Mouse (Mus musculus) intestine, embryonic 14.5 days (tissue): Measurements from ENCODE around the gene Spaar. TPM values are rescaled to one million over a fixed set of nuclear protein-coding genes. Genes with fewer than 3 reads are reported as not detected.

Experiments used
- ATAC-seq: fragments of 200-750 bp; cut with Nextera tagmentation; replicated peaks from 2 replicates; pipeline ENCODE4 v1.8.0; 2017; ENCODE audit warnings: low read depth, moderate number of reproducible peaks, moderate TSS enrichment, moderate library complexity; ENCODE audit not compliant: low FRiP score, low TSS enrichment
- DNase-seq: peaks from one replicate; pipeline ENCODE4 v3.0.0-alpha.2; 2018; ENCODE audit warnings: low spot score
- H3K27ac ChIP-seq: fragments of 300-500 bp; sonication (generic); 2 replicates; pipeline ENCODE4 v1.5.1; 2014; ENCODE audit warnings: low read depth, mild to moderate bottlenecking, control low read depth
- H3K27me3 ChIP-seq: fragments of 300-500 bp; sonication (generic); replicated peaks from 2 replicates; pipeline ENCODE4 v1.6.1; 2014; ENCODE audit warnings: low read length, control low read depth; ENCODE audit not compliant: control insufficient read depth, insufficient read depth
- H3K36me3 ChIP-seq: fragments of 300-500 bp; sonication (generic); 2 replicates; pipeline ENCODE4 v1.6.1; 2014; ENCODE audit warnings: low read length, control low read depth; ENCODE audit not compliant: control insufficient read depth, insufficient read depth
- H3K4me1 ChIP-seq: fragments of 300-500 bp; sonication (generic); replicated peaks from 2 replicates; pipeline ENCODE4 v1.6.1; 2014; ENCODE audit warnings: low read length, control low read depth, mixed read lengths; ENCODE audit not compliant: control insufficient read depth, insufficient read depth
- H3K4me2 ChIP-seq: fragments of 300-500 bp; sonication (generic); 2 replicates; pipeline ENCODE4 v1.6.1; 2014; ENCODE audit warnings: low read length
- H3K4me3 ChIP-seq: fragments of 300-500 bp; sonication (generic); 2 replicates; pipeline ENCODE4 v1.5.1; 2014; ENCODE audit warnings: low read depth, low read length, control low read depth, mixed read lengths
- H3K9ac ChIP-seq: fragments of 300-500 bp; sonication (generic); 2 replicates; pipeline ENCODE4 v1.6.1; 2014; ENCODE audit warnings: mild to moderate bottlenecking, low read length
- H3K9me3 ChIP-seq: fragments of 300-500 bp; sonication (generic); 2 replicates; pipeline ENCODE4 v1.6.1; 2016; ENCODE audit warnings: low read length, control low read depth; ENCODE audit not compliant: control insufficient read depth
- WGBS: fragments of 180-500 bp; shearing (Covaris S2); extraction: QIAGEN DNeasy Blood & Tissue Kit; methylation state at CpG from one replicate; pipeline ENCODE4 v1.1.7; 2014; 5-methylcytosine and 5-hydroxymethylcytosine counted together
- polyA plus RNA-seq: library from polyadenylated mRNA; unstranded; fragments of >200 nt; fragmentation: Nextera tagmentation; extraction: Ambion mirVana; gene quantifications from 2 replicates; pipeline ENCODE4 v1.2.1, GENCODE M21; 2014

The Spaar gene
- polyA plus RNA-seq, 1 experiment from 2014 or later = 0.04 TPM

- H3K27ac ChIP-seq = no peak overlapping the region
- WGBS = 78% methylated on average over 10 of the region's 10 CpGs
- H3K4me2 ChIP-seq = no peak overlapping the region
- no peaks in the 10 kb centered on the region for H3K27me3 ChIP-seq
- DNase-seq (no peak), ATAC-seq (no peak)
- H3K9me3 ChIP-seq = no peaks in the 10 kb centered on the region
- H3K4me3 ChIP-seq = no peak overlapping the region
- no peaks in the 10 kb centered on the region for H3K36me3 ChIP-seq
- H3K4me1 ChIP-seq = no peaks in the 10 kb centered on the region
- no peak overlapping the region for H3K9ac ChIP-seq
Observed at GRCm38 (mm10) chr4:43760460-43760859, 30.6 kb downstream of the Spaar start.

- H3K4me2 ChIP-seq = no peak overlapping the region
- no peaks in the 10 kb centered on the region for H3K27me3 ChIP-seq
- DNase-seq (no peak), ATAC-seq (no peak)
- no peak overlapping the region for H3K9ac ChIP-seq
- H3K36me3 ChIP-seq = no peaks in the 10 kb centered on the region
- no peaks in the 10 kb centered on the region for H3K9me3 ChIP-seq
- H3K27ac ChIP-seq = no peak overlapping the region
- H3K4me3 ChIP-seq = no peak overlapping the region
- H3K4me1 ChIP-seq = no peaks in the 10 kb centered on the region
- 80% methylated on average over 2 of the region's 2 CpGs for WGBS
Observed at GRCm38 (mm10) chr4:43761336-43761735, 31.5 kb downstream of the Spaar start.

GRCm38 (mm10) chr4:43763410-43763809, 33.6 kb downstream of the Spaar start:
- H3K27ac ChIP-seq = no peak overlapping the region
- ATAC-seq (no peak), DNase-seq (peak; percentile 77)
- no peaks in the 10 kb centered on the region for H3K9me3 ChIP-seq
- 23% methylated on average over 7 of the region's 7 CpGs for whole genome bisulfite sequencing
- H3K9ac ChIP-seq = no peak overlapping the region
- H3K4me1 ChIP-seq = no peaks in the 10 kb centered on the region
- no peak overlapping the region for H3K4me3 ChIP-seq
- no peak overlapping the region for H3K4me2 ChIP-seq
- H3K36me3 ChIP-seq = no peaks in the 10 kb centered on the region
- H3K27me3 ChIP-seq = no peaks in the 10 kb centered on the region

GRCm38 (mm10) chr4:43768341-43768740, 38.5 kb downstream of the Spaar start:
- peaks cover 3% of the 10 kb centered on the region; the same call in 1 of the 2 replicates for H3K9me3 ChIP-seq
- DNase-seq (no peak), ATAC-seq (no peak)
- WGBS = 86% methylated on average over 5 of the region's 5 CpGs
- H3K4me1 ChIP-seq = no peaks in the 10 kb centered on the region
- H3K4me3 ChIP-seq = no peak overlapping the region
- H3K27me3 ChIP-seq = no peaks in the 10 kb centered on the region
- H3K9ac ChIP-seq = no peak overlapping the region
- H3K36me3 ChIP-seq = no peaks in the 10 kb centered on the region
- H3K27ac ChIP-seq = no peak overlapping the region
- H3K4me2 ChIP-seq = no peak overlapping the region

GRCm38 (mm10) chr4:43769374-43769773, 39.5 kb downstream of the Spaar start:
- Histone ChIP-seq H3K27ac (no peak overlapping the region), H3K9ac (no peak overlapping the region), H3K4me2 (no peak overlapping the region), H3K4me1 (no peaks in the 10 kb centered on the region), H3K36me3 (no peaks in the 10 kb centered on the region), H3K4me3 (no peak overlapping the region), H3K27me3 (no peaks in the 10 kb centered on the region), H3K9me3 (peaks cover 3% of the 10 kb centered on the region; the same call in 1 of the 2 replicates)
- DNase-seq = no peak
- no peak for ATAC-seq
- 91% methylated on average over 2 of the region's 2 CpGs for WGBS

GRCm38 (mm10) chr4:43770909-43771308, 41.1 kb downstream of the Spaar start, which contains the start of gene Olfr159:
Gene Olfr159, minus strand, starts transcription at chr4:43771009.
- Histone ChIP-seq H3K27me3 (no peaks in the 10 kb centered on the region), H3K4me1 (no peaks in the 10 kb centered on the region), H3K36me3 (no peaks in the 10 kb centered on the region), H3K4me3 (no peak within 1 kb of the TSS), H3K9me3 (peaks cover 3% of the 10 kb centered on the region; the same call in 1 of the 2 replicates), H3K9ac (no peak within 1 kb of the TSS), H3K4me2 (no peak within 1 kb of the TSS), H3K27ac (no peak within 1 kb of the TSS)
- ATAC-seq (no peak), DNase-seq (no peak)
- WGBS = 80% methylated on average over 6 of the region's 6 CpGs

- Histone ChIP-seq H3K36me3 (no peaks in the 10 kb centered on the region), H3K9me3 (peaks cover 3% of the 10 kb centered on the region; the same call in 1 of the 2 replicates), H3K27ac (no peak overlapping the region), H3K4me3 (no peak overlapping the region), H3K4me2 (no peak overlapping the region), H3K9ac (no peak overlapping the region), H3K27me3 (no peaks in the 10 kb centered on the region), H3K4me1 (no peaks in the 10 kb centered on the region)
- no peak for ATAC-seq
- WGBS = 57% methylated on average over 6 of the region's 6 CpGs
- DNase-seq = no peak
Observed at GRCm38 (mm10) chr4:43771626-43772025, 41.8 kb downstream of the Spaar start.

GRCm38 (mm10) chr4:43772304-43772703, 42.5 kb downstream of the Spaar start:
- ATAC-seq = no peak
- WGBS = 54% methylated on average over 2 of the region's 2 CpGs
- no peak for DNase-seq
- Histone ChIP-seq H3K4me2 (no peak overlapping the region), H3K27me3 (no peaks in the 10 kb centered on the region), H3K9me3 (peaks cover 3% of the 10 kb centered on the region; the same call in 1 of the 2 replicates), H3K4me3 (no peak overlapping the region), H3K36me3 (no peaks in the 10 kb centered on the region), H3K4me1 (no peaks in the 10 kb centered on the region), H3K27ac (no peak overlapping the region), H3K9ac (no peak overlapping the region)

GRCm38 (mm10) chr4:43795296-43795695, 65.5 kb downstream of the Spaar start:
- Histone ChIP-seq H3K4me1 (no peaks in the 10 kb centered on the region), H3K4me3 (no peak overlapping the region), H3K9ac (no peak overlapping the region), H3K4me2 (no peak overlapping the region), H3K27me3 (no peaks in the 10 kb centered on the region), H3K9me3 (no peaks in the 10 kb centered on the region), H3K36me3 (no peaks in the 10 kb centered on the region), H3K27ac (no peak overlapping the region)
- ATAC-seq (no peak), DNase-seq (no peak)
- 80% methylated on average over 6 of the region's 6 CpGs for WGBS
